Mouse (Mus musculus): Measurements from ENCODE around the gene Slc25a10.

- TF ChIP-seq GATA1 (IDR thresholded peaks at IDR 0.05; ENCODE audit: low read length) (no peak), TAL1 (IDR thresholded peaks at IDR 0.05; ENCODE audit: low read length) (no peak)
These were observed 1.7 kb downstream of the Slc25a10 start for GRCm38 (mm10) chr11:120493351-120493750.

All from erythroblast, embryonic 14.5 days (primary cell).